Mouse (Mus musculus): ENCODE data around the gene Prkci.

The Prkci gene

GRCm38 (mm10) chr3:30995283-30995898 lies at the start of gene Prkci:
TSS of gene Prkci (plus strand) at chr3:30995747.
- DNase-seq (ENCODE audit: low read depth) = peak; percentile 94

- DNase-seq (ENCODE audit: low read depth) = peak; percentile 56
These were observed 43.9 kb upstream of the Prkci start for GRCm38 (mm10) chr3:30951652-30952051.

- no peak for DNase-seq (ENCODE audit: low read depth)
These were observed 43.1 kb upstream of the Prkci start for GRCm38 (mm10) chr3:30952273-30953070.

- DNase-seq (ENCODE audit: low read depth) = peak; percentile 81
These were observed 39.2 kb upstream of the Prkci start for GRCm38 (mm10) chr3:30956327-30956726.

GRCm38 (mm10) chr3:30958709-30959108 lies 36.8 kb upstream of the Prkci start:
- DNase-seq (ENCODE audit: low read depth) = no peak

- DNase-seq (ENCODE audit: low read depth) = no peak
These were observed 35.4 kb upstream of the Prkci start for GRCm38 (mm10) chr3:30959868-30960831.

GRCm38 (mm10) chr3:30963100-30963499 lies 32.4 kb upstream of the Prkci start:
- no peak for DNase-seq (ENCODE audit: low read depth)

GRCm38 (mm10) chr3:30964216-30964615 lies 31.3 kb upstream of the Prkci start:
- DNase-seq (ENCODE audit: low read depth) = no peak

- no peak for DNase-seq (ENCODE audit: low read depth)
These were observed 29.9 kb upstream of the Prkci start for GRCm38 (mm10) chr3:30965644-30966043.

GRCm38 (mm10) chr3:30968531-30969092 lies 26.9 kb upstream of the Prkci start:
- peak; percentile 61 for DNase-seq (ENCODE audit: low read depth)

- DNase-seq (ENCODE audit: low read depth) = peak; percentile 96
These were observed 26.4 kb upstream of the Prkci start, which contains the start of gene Phc3 for GRCm38 (mm10) chr3:30969104-30969581. TSS of gene Phc3 (minus strand) at chr3:30969415.

GRCm38 (mm10) chr3:30975102-30975754 lies 20.3 kb upstream of the Prkci start:
- DNase-seq (ENCODE audit: low read depth) = peak; percentile 77

GRCm38 (mm10) chr3:30976991-30977603 lies 18.4 kb upstream of the Prkci start:
- DNase-seq (ENCODE audit: low read depth) = no peak

GRCm38 (mm10) chr3:30981616-30982380 lies 13.7 kb upstream of the Prkci start:
- DNase-seq (ENCODE audit: low read depth) = peak; percentile 43

GRCm38 (mm10) chr3:30982924-30983536 lies 12.5 kb upstream of the Prkci start:
- DNase-seq (ENCODE audit: low read depth) = no peak

GRCm38 (mm10) chr3:30987396-30988318 lies 7.9 kb upstream of the Prkci start:
- DNase-seq (ENCODE audit: low read depth) = no peak

- no peak for DNase-seq (ENCODE audit: low read depth)
These were observed 3.4 kb upstream of the Prkci start for GRCm38 (mm10) chr3:30992161-30992560.

- peak; percentile 54 for DNase-seq (ENCODE audit: low read depth)
These were observed 2.4 kb upstream of the Prkci start for GRCm38 (mm10) chr3:30993066-30993573.
